ENCODE assay signal across 11 mouse cellular contexts in the genomic region with DNA sequence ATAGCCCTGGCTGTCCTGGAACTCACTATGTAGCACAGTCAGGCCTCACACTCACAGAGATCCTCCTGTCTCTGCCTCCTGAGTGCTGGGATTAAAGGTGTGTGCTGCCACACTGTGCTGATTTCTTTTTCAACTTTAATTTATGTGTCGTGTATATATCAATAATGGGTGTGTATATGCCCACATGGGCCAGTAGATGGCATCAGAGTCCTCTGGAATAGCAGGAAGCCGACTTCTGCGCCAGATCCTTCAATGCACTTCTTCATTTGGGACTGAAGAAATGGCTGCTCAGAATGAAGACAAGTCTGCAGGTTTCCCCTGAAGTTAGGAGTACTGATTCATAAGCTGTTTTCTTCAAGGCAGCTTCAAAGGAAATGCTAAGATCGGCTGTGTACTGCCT. TPM values are rescaled to one million over a fixed set of nuclear protein-coding genes. Genes with fewer than 3 reads are reported as not detected.
DNase-seq lines count a peak whose midpoint lies in the region; ATAC-seq lines count a peak whose summit lies in the region.
"Had no signal": no experiment of that assay in that cellular context is flagged by ENCODE, and none has a peak within 500 bp of the region (broad histone marks: within the 10 kb centered on the region; RNA-seq: fewer than 3 reads in every experiment).

No protein-coding gene starts in this region.

- no peak overlapping the region for H3K9ac ChIP-seq in liver, embryonic 11.5 days (ENCODE audit: low read depth, low read length)
- H3K9ac ChIP-seq: embryonic facial prominence, embryonic 13.5 days; kidney, embryonic 15.5 days; midbrain, embryonic 13.5 days had no signal

- H3K4me2 ChIP-seq in liver, embryonic 11.5 days = no peak overlapping the region
- H3K4me2 ChIP-seq: embryonic facial prominence, embryonic 13.5 days; kidney, embryonic 15.5 days; midbrain, embryonic 13.5 days had no signal

- ATAC-seq in CD4-positive, CD25-positive, alpha-beta regulatory T cell, adult 4 months = no peak
- ATAC-seq in liver, embryonic 11.5 days (replicated peaks; ENCODE audit: low FRiP score) = no peak
- ATAC-seq: midbrain, embryonic 13.5 days had no signal

- no peaks in the 10 kb centered on the region for H3K27me3 ChIP-seq in liver, embryonic 11.5 days (replicated peaks; ENCODE audit: control insufficient read depth, insufficient read depth, low read length)
- H3K27me3 ChIP-seq: kidney, embryonic 15.5 days; midbrain, embryonic 13.5 days had no signal

- 27% methylated on average over 4 of the region's 4 CpGs for WGBS in liver, embryonic 11.5 days

- no peak overlapping the region for H3K4me3 ChIP-seq in liver, embryonic 11.5 days (ENCODE audit: low read depth, low read length)
- H3K4me3 ChIP-seq: embryonic facial prominence, embryonic 13.5 days; kidney, embryonic 15.5 days; midbrain, embryonic 13.5 days had no signal

- peak; percentile 16 for DNase-seq in CD4-positive, CD25-positive, alpha-beta regulatory T cell, adult 2 months (ENCODE audit: low read depth, low spot score)
- peak; percentile 48 for DNase-seq in liver
- no peak for DNase-seq in liver, embryonic 11.5 days (ENCODE audit: low spot score)
- DNase-seq in c-Kit-positive CD71-positive TER-119-positive erythroid progenitor cells, embryonic 14.5 days (ENCODE audit: low spot score) = peak; percentile 39
- peak; percentile 39 for DNase-seq in lung, postnatal 36 days
- no peak for DNase-seq in heart, adult 11 months
- DNase-seq in frontal cortex, postnatal 10 days (ENCODE audit: low spot score in 2 of 2) = no peak

- H3K9me3 ChIP-seq in liver, embryonic 11.5 days (ENCODE audit: control insufficient read depth, low read length) = peaks cover 3% of the 10 kb centered on the region; the same call in 1 of the 2 replicates

- no peaks in the 10 kb centered on the region for H3K4me1 ChIP-seq in liver, embryonic 11.5 days (replicated peaks; ENCODE audit: control insufficient read depth, insufficient read depth, low read length)
- H3K4me1 ChIP-seq: embryonic facial prominence, embryonic 13.5 days; kidney, embryonic 15.5 days; midbrain, embryonic 13.5 days had no signal

- no peak overlapping the region for H3K27ac ChIP-seq in liver, embryonic 11.5 days (ENCODE audit: low read depth, low read length)
- H3K27ac ChIP-seq: embryonic facial prominence, embryonic 13.5 days; kidney, embryonic 15.5 days; midbrain, embryonic 13.5 days had no signal

- H3K36me3 ChIP-seq in liver, embryonic 11.5 days (ENCODE audit: control insufficient read depth, insufficient read depth, low read length) = no peaks in the 10 kb centered on the region
- H3K36me3 ChIP-seq: embryonic facial prominence, embryonic 13.5 days; kidney, embryonic 15.5 days; midbrain, embryonic 13.5 days had no signal

RNA-seq across cellular contexts. Expression of a gene that starts 30.4 kb away (rescaled TPM):
- not detected for polyA plus RNA-seq in CD4-positive, CD25-positive, alpha-beta regulatory T cell, adult 4 months (2017; shearing (Covaris generic))
- not detected in 2 replicates for polyA plus RNA-seq in liver, embryonic 11.5 days (2014; fragmentation: Nextera tagmentation; extraction: Ambion mirVana)
- polyA plus RNA-seq: embryonic facial prominence, embryonic 13.5 days; kidney, embryonic 15.5 days; midbrain, embryonic 13.5 days had no signal

RNA-seq across cellular contexts. Expression of a gene that starts 53.4 kb away (rescaled TPM):
- not detected for polyA plus RNA-seq in CD4-positive, CD25-positive, alpha-beta regulatory T cell, adult 4 months (2017; shearing (Covaris generic))
- not detected in 2 replicates for polyA plus RNA-seq in liver, embryonic 11.5 days (2014; fragmentation: Nextera tagmentation; extraction: Ambion mirVana)
- polyA plus RNA-seq: embryonic facial prominence, embryonic 13.5 days; kidney, embryonic 15.5 days; midbrain, embryonic 13.5 days had no signal

Comparison
In these comparisons a context has a peak if more than half of its experiments do, and no peak if none do; other contexts are left out.
1. DNase-seq: peak in CD4-positive, CD25-positive, alpha-beta regulatory T cell, adult 2 months (single experiment), liver (single experiment), c-Kit-positive CD71-positive TER-119-positive erythroid progenitor cells, embryonic 14.5 days (single experiment) and lung, postnatal 36 days (single experiment); none in liver, embryonic 11.5 days (single experiment), heart, adult 11 months (single experiment) and frontal cortex, postnatal 10 days (0 of 2).